Mouse (Mus musculus) mouse embryonic stem cell (cell line): ENCODE results near the gene Sik1.

Experiments used
- in situ Hi-C, 2 experiments: fragments of 300-500 bp; cut with MboI; formaldehyde crosslinking; loops; 1 replicate in 1 of 2; 3 replicates in 1 of 2; pipeline ENCODE4 v1.14.3; 2019 to 2020; ENCODE audit warnings: low sequenced_read_pairs in 2 of 2, low pct_unique_long_range_greater_than_20kb in 1 of 2, mixed read lengths in 1 of 2; ENCODE audit not compliant: unreplicated experiment in 1 of 2

Sik1 gene

GRCm38 (mm10) chr17:31877650-31878141, 22.1 kb upstream of the Sik1 start:
- in situ Hi-C loops, result loop anchor here in 1 of 2 experiments (10.0 kb wide), 1 partner anchor 183 kb away; no protein-coding TSS in a partner anchor

DNA sequence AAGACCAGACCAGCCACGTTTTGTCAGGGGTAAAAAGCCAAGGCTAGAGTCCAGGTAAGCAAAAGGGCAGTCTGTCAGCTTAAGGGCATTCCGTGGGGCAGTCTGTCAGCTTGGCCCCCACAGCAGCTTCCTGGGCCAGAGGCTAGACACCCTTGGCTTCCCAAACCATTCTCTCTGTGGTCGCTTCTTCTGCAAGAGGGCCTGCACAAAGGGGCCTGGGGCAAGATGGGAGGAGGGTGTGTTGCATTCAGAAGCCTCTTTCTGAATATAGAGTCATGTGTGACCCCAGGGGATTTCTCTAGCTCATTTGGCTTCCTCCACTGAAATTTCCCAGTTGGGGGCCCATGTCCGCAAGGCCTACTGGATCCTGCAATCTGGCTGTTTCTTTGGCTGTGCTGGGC, 21.6 kb upstream of the Sik1 start:
- in situ Hi-C loops, result loop anchor here in 1 of 2 experiments (10.0 kb wide), 1 partner anchor 182 kb away; no protein-coding TSS in a partner anchor

DNA sequence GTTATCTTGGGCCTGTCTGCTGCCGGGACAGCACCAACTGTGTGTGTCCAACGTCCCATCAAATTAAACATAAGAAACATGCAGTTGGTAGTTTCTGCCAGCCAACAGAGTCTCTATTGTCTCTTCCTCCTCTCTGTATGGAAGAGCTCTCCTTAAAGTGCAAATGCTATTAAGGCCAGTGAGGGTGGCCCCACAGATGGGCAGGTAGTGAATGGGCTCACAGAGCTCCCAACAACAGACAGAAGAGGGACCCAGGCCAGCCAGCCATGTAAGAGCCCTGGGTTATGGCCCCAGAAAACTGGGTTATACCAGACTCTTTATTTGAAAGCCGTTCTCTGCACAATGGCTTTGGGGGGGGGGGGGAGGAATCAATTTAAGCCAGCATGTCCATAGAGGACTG, 21.2 kb upstream of the Sik1 start:
- in situ Hi-C loops, result loop anchor here in 1 of 2 experiments (10.0 kb wide), 1 partner anchor 182 kb away; no protein-coding TSS in a partner anchor

GRCm38 (mm10) chr17:31875326-31875930, 19.8 kb upstream of the Sik1 start:
- in situ Hi-C loops, result loop anchor here in 1 of 2 experiments (10.0 kb wide), 1 partner anchor 181 kb away; no protein-coding TSS in a partner anchor

DNA sequence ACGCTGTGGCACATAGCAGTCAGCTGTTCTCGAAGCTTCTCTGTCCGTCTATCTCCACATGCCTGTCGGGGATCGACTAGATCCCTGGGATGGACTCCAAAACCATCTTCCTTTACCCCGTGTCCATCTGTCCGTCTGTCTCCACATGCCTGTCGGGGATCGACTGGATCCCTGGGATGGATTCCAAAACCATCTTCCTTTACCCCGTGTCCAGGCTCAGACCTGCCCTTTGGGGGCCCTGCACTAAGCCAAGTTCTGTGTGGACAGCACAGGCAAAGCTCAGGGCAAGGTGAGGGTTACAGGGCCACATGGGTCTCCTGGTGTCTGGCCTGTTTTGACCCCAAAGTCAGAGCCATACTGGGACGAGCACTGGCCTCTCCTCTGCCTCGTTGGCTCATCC, 19.1 kb upstream of the Sik1 start:
- in situ Hi-C loops, result loop anchor here in 1 of 2 experiments (10.0 kb wide), 1 partner anchor 180 kb away; no protein-coding TSS in a partner anchor

DNA sequence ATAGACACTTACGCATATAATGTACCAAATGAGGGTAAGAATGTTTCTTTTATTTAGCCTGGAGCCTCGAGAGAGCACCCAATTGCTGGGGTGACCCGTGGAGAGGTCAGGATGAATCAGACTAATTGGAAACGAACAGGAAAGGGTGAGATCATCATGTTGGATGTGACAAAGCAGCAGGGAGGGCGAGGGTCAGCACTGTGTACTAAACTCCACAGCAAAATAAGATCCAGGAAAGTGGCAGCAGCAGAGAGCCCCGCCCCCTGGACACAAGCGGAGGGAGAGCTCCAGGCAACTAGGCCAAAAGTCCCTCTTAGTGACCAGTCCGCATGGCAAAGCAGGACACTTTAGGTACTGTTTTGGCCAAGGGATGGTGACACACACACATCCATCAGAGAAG, 18.4 kb upstream of the Sik1 start:
- in situ Hi-C loops, result loop anchor here in 1 of 2 experiments (10.0 kb wide), 1 partner anchor 179 kb away; no protein-coding TSS in a partner anchor

GRCm38 (mm10) chr17:31873185-31873870, 17.7 kb upstream of the Sik1 start:
- in situ Hi-C loops, result loop anchor here in 1 of 2 experiments (10.0 kb wide), 1 partner anchor 179 kb away; no protein-coding TSS in a partner anchor

GRCm38 (mm10) chr17:31872826-31873165, 17.2 kb upstream of the Sik1 start:
- in situ Hi-C loops, result loop anchor here in 1 of 2 experiments (10.0 kb wide), 1 partner anchor 178 kb away; no protein-coding TSS in a partner anchor

- in situ Hi-C loops, result loop anchor here in 1 of 2 experiments (10.0 kb wide), 1 partner anchor 177 kb away; no protein-coding TSS in a partner anchor
These were observed 16.6 kb upstream of the Sik1 start for GRCm38 (mm10) chr17:31871968-31872825.

GRCm38 (mm10) chr17:31870931-31871421, 15.4 kb upstream of the Sik1 start:
- in situ Hi-C loops, result loop anchor here in 1 of 2 experiments (10.0 kb wide), 1 partner anchor 176 kb away; no protein-coding TSS in a partner anchor

GRCm38 (mm10) chr17:31870446-31870845, 14.8 kb upstream of the Sik1 start:
- in situ Hi-C loops, result loop anchor here in 1 of 2 experiments (10.0 kb wide), 1 partner anchor 176 kb away; no protein-coding TSS in a partner anchor

- in situ Hi-C loops, result no loop called here
These were observed 12.5 kb upstream of the Sik1 start for GRCm38 (mm10) chr17:31868076-31868475.

GRCm38 (mm10) chr17:31867061-31867460, 11.5 kb upstream of the Sik1 start:
- in situ Hi-C loops, result no loop called here

DNA sequence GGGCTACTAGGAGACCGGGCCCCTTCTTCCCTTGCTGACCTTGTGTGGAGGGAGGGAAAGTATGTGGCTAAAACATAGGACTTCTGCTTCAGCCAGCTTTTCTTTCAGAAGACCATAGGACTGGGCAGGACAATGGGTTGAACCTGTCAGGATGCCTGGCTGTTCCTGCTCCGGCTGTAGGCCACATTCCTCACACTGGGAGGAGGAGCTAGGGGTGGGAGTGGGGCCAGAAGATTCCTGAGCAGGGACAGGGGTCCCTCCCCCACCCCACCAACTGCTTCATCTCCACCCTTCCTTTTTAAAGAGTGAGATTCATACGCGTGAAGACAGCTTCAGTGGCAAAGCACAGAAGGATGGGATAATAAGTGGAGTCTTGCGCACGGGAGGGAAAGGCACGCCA, 10.0 kb upstream of the Sik1 start:
- in situ Hi-C loops, result no loop called here

- in situ Hi-C loops, result no loop called here
These were observed 9.3 kb upstream of the Sik1 start for GRCm38 (mm10) chr17:31864666-31865450.

- in situ Hi-C loops, result no loop called here
These were observed 7.7 kb upstream of the Sik1 start for GRCm38 (mm10) chr17:31863151-31863815.

DNA sequence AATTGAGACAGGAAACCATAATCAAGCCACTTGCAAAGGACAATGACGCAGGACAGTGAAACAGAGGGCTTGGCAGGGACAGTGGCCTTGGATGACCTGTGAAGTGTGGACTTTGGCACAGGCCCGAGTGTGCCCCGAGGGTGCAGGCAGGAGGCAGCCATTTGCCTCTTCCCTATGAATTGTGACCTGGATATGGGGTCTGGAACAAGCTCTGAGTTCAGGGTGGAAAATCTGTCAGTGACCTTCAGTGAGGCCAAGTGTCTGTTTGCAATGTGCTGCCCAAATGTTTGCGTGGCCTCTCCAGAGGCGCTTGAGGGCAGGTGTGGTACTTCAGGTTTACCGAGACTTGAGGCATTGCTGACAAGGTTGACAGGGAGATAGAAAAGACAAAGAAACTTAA, 6.5 kb upstream of the Sik1 start:
- in situ Hi-C loops, result no loop called here
